Mouse (Mus musculus) urinary bladder, adult 2 months (tissue): Measurements from ENCODE around the gene Chrna4. TPM values are rescaled to one million over a fixed set of nuclear protein-coding genes. Genes with fewer than 3 reads are reported as not detected.

Source experiments
- DNase-seq: peaks from one replicate; pipeline ENCODE4 v3.0.0; 2022; ENCODE audit warnings: low spot score
- polyA plus RNA-seq: library from polyadenylated mRNA; depleted of rRNA; stranded (reverse); fragments of >200 nt; gene quantifications from 2 replicates; pipeline ENCODE4 v1.2.3, GENCODE M21; 2012; rRNA removed

Chrna4 gene
- polyA plus RNA-seq, 1 experiment = 0.03 TPM

DNA sequence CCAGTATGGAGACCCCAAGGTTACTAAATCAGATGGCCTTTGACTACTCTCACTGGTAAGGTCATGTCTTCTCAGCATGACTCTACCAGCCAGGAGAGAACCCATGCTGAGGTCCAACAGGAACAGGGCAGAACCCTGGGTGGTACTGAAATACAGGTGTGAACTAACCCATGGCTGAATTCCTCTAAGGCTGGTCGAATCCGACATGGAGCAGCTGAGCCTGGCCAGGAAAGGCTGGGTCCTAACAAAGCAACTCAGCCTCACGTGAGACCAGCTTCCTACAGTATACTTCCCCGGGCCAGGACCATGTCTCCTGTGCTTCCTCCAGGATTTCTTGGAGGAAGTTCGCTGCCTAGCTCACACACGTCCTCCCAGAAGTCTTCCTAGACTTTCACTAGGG is 6.8 kb downstream of the Chrna4 start:
- DNase-seq = no peak

- no peak for DNase-seq
Measured at GRCm38 (mm10) chr2:181035186-181035585, 8.2 kb downstream of the Chrna4 start.

DNA sequence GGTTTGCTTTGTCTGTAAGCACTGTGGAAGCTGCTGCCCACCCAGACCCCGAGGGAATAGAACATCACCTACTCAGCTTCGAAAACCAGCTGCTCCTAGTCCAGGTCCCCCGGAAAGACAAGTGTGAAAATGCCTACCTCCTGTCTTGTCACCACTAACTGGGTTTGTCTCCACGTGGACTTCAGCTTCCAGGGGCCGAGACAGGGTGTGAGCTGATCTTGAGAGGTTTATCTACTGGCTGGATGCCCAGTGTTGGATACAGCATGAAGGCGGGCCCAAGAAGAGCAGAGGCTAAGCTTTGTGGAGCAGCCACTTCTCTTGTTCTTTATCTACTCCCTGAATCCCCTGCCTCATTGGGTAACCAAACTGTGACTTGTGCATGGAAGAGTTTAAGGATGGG is 10.0 kb downstream of the Chrna4 start:
- no peak for DNase-seq

- no peak for DNase-seq
Measured at GRCm38 (mm10) chr2:181032407-181032806, 10.9 kb downstream of the Chrna4 start.

GRCm38 (mm10) chr2:181031406-181031934 is 11.9 kb downstream of the Chrna4 start:
- no peak for DNase-seq

- no peak for DNase-seq
Measured at GRCm38 (mm10) chr2:181008339-181008738, 35.0 kb downstream of the Chrna4 start.

DNA sequence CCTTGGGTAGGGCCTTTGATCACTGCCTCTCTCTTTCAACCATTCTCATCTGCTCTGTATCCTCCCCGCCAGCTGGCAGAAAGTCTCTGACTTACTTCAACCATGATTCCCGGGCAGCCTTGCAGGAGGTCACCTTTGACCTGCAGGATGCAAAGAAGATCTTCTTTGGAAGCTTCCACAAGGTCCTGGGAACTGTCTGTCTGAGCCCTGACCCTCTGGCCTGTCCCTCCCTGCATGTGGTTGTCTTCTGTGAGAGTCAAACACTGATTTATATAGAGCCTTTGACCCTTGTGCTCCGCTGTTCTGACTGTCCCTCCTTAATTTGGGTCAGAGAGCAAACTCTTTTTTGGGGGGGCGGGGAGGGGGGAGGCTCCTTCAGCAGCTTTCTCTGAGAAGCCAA is 36.3 kb downstream of the Chrna4 start:
- no peak for DNase-seq

DNA sequence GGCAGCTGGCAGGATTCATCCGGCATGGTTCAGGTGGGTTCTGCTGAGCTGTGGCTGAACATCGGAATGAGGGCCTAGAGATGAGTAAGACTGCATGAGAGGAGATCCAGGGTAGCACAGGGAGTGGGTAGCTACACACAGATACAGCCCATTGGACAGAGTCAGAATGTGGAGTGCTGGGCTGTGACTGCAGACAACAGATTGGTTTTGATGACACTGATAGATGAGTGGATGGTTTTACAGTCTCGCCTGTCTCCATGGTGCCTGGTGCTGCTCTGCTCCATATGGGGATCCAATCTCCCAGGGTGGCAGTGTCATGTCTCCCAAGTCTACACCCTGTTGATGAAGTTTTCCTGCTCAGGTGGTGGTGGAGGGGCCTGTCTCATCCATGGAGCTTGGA is 46.4 kb downstream of the Chrna4 start:
- no peak for DNase-seq

DNA sequence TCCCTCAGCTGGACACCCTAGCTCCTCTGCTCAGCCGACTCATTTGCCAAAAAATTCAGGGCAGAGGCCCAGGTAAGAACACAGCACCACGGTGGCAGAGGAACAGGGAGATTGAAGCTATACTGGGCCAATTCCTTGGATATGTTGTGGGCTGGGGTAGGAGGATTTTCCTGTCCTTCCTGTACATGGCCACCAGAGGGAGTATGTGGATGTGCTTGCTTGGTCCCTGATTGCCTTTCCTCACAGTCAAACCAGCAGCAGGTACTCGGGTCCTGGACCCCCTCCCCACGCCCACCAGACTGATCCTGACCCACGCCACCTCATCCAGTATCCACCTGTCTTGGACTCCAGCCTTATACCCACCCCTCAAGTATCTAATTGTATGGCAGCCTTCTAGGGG is 46.9 kb downstream of the Chrna4 start:
- DNase-seq = no peak

DNA sequence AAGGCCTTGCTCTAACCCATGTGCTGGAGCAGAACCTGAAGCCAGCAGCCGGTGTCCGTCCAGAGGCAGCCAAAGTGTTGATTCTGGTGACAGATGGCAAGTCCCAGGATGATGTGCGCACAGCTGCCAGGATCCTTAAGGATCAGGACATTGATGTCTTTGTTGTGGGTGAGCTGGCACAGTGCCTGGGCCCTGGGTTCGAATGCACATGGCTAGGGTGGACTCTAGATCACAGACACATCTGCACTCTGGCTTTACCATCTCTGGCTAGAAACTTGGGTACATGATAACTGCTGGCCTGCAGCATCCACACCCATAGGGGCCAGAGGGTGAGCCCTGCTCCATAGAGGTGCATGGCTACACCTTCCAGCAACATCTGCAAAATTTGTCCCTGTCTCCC is 47.9 kb downstream of the Chrna4 start:
- DNase-seq = no peak

DNA sequence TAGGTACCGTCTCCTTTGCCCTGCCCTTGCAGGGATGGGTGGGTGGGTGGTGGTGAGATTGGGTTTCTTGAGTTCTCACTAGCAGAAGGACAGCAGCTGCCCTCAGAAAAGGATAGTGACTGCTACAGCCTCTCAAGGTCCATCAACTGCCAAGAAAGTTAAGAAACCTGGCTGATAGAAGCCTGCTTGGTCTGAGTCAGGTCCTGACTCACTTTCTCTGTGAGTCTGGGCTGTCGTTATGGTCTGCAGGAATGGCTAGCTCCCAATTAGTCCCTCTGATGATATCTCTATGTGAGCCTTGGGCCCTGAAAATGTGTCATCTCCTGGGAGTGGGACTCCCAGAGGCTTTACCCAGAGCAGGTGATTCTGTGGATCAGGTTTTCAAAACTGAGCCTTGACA is 49.0 kb downstream of the Chrna4 start:
- no peak for DNase-seq

GRCm38 (mm10) chr2:180990347-180990746 is 53.0 kb downstream of the Chrna4 start:
- DNase-seq = no peak

DNA sequence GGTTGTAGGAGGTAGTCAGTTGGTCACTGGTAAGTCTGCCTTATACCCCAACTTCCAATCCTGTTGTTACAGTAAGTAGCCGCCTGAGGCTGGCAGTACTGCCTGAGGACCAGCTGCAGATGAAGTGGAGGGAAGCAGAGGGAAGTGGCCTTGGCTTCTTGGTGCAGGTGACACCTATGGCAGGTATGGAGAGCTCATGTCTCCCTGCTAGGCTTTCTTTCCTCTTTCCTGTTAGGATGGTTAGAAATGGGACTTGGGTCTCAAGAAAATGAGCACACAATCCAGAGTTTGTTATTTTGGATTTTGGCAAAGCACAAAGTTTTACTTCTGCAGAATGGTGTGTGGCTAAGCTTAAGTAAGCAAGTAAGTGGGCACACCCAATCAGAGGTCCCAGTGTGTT is 54.4 kb downstream of the Chrna4 start:
- DNase-seq = no peak

DNA sequence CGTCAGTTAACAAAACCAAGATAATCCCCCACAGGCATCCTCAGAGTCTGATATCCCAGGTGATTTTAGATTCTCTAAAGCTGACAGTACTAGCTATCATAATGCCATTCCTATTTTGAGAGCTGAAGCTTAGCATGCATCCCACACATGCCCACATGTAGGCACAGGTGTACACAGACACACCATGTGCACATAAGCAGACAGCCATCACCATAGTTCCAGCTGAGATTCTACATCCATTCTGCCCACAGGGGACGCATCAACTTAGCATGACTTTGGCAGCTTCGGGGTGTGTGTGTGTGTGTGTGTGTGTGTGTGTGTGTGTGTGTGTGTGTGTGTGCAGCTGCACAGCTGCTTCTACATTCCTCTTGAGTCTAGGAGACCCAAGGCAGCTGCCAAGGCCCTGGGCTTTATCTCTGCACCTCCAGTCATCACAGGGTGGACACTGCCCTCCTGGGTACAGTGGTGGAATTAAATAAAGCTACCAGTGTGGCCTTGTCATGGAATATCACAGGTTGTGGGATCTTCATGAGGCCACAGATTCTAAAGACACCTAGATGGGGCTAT is 54.9 kb downstream of the Chrna4 start:
- DNase-seq = no peak

DNA sequence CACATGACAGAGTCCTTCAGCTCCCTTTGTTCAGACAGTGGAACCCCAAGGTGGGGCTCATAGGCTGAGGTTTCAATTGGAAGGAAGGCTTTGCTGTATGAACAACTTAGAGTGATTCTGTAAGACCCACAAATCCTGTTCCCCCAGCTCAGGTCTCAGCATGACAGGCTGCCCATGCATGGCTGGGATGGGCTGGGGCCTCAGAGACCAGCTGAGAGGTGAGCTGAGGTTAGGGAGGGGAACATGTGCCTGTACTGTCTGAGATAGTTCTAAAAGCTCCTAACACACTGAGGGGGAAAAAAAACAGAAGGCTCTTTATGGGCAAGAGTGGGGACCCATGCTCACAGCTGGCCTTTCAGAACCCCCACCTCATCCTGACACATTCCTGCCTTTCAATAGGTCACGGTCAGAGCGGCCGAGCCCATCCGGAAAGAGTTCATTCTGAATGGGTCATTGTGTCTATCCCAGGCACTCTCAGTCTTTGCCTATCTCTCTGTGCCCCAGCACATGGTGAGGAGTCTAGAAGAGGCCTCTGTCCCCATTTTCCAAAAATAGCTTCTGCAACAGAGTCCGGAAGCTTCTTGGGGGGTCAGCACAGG is 55.8 kb downstream of the Chrna4 start:
- no peak for DNase-seq

DNA sequence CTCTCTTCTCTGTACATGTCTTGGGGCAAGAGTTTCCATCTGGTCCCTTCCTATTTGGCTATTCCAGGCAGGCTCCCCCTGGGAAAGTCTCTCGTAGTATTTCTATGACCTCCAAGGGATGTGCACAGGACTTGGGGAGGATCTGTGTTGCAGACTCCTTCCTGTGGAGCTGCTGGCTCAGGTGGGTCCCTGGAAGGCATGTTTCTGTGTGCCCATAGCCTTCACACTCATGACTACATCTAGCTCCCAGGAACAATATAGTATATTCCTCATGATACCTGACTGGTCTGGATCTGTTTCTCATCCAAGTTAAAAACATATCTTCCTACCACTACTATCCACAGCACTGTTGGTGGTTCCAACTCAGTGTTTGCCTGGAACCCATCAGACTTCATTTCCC is 56.3 kb downstream of the Chrna4 start:
- no peak for DNase-seq

DNA sequence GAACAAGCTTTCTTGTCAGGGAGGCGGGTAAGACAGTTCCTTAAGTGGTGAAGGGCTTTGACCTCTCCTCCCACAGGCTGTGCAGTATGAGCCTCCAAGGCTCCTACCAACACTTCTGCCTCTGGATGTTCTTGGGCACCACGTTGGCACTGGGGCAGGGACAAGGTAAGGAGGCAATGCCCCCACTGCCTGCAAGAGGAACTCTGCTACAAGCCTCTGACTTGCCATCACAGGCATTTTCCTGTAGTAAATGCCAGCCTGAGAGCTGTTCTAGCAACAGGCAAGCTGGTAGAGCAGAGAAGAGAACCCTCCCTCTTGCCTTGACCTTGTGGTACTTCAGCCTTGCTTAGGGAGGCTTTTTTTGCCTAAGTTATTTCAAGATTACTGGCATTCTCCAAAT is 56.9 kb downstream of the Chrna4 start, which contains the start of gene Col20a1:
TSS of gene Col20a1 (plus strand) at position 87 of the 400 bp plus-strand sequence.
- no peak for DNase-seq

GRCm38 (mm10) chr2:180985635-180986034 is 57.7 kb downstream of the Chrna4 start:
- no peak for DNase-seq

DNA sequence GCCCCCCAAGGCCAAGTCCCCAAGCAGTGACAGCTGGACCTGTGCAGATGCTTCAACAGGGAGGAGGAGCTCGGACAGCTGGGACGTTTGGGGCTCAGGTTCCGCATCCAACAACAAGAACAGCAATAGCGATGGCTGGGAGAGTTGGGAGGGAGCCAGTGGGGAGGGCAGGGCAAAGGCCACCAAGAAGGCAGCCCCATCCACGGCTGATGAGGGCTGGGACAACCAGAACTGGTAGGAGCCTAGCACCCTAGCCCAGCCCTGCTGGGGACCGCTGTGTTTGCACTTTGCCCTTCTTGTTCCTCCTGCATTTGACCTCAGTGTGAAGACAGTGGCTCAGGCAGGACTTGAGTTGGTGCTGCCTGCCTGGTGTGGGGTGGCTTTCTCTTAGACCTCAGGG is 62.2 kb downstream of the Chrna4 start:
- no peak for DNase-seq

Other genes starting within 250 kb of the Chrna4 start
- 40.2 and 41.6 TPM in 2 replicates for gene Ythdf1, start 122.6 kb downstream of the Chrna4 start, polyA plus RNA-seq
- gene Birc7, start 114.5 kb downstream of the Chrna4 start, polyA plus RNA-seq = not detected in 2 replicates
- gene Nkain4, start 88.8 kb downstream of the Chrna4 start, polyA plus RNA-seq = 50.7 and 72.3 TPM in 2 replicates
- gene Arfgap1, start 76.3 kb downstream of the Chrna4 start, polyA plus RNA-seq = 68.7 and 77.1 TPM in 2 replicates
- gene Col20a1, start 57.0 kb downstream of the Chrna4 start, polyA plus RNA-seq = 4.1 and 4.5 TPM in 2 replicates
- gene Kcnq2, start 91.8 kb upstream of the Chrna4 start, polyA plus RNA-seq = 0.07 and 0.12 TPM in 2 replicates
- gene Eef1a2, start 113.5 kb upstream of the Chrna4 start, polyA plus RNA-seq = 0.48 and 0.97 TPM in 2 replicates
- 116 and 147 TPM in 2 replicates for gene Ppdpf, start 143.7 kb upstream of the Chrna4 start, polyA plus RNA-seq
- gene Ptk6, start 159.2 kb upstream of the Chrna4 start, polyA plus RNA-seq = 0.04 and 0.07 TPM in 2 replicates
- 0.49 and 0.51 TPM in 2 replicates for gene Srms, start 169.6 kb upstream of the Chrna4 start, polyA plus RNA-seq
- gene Fndc11, start 176.5 kb upstream of the Chrna4 start, polyA plus RNA-seq = 0.23 and 0.27 TPM in 2 replicates
- 10.9 and 11.4 TPM in 2 replicates for gene Helz2, start 198.5 kb upstream of the Chrna4 start, polyA plus RNA-seq
- gene Gmeb2, start 244.5 kb upstream of the Chrna4 start, polyA plus RNA-seq = 18.1 and 21.0 TPM in 2 replicates